Mouse (Mus musculus) fibroblast of lung, adult 2 months (primary cell): Measurements from ENCODE around the gene Shisal1.

Source experiments
- DNase-seq: peaks from one replicate; pipeline ENCODE4 v3.0.0-alpha.2; 2011; ENCODE audit warnings: low read depth

Gene Shisal1

GRCm38 (mm10) chr15:84425733-84426132 is 21.2 kb downstream of the Shisal1 start:
- no peak for DNase-seq

- DNase-seq = no peak
Measured at GRCm38 (mm10) chr15:84423781-84424180, 23.1 kb downstream of the Shisal1 start.

- no peak for DNase-seq
Measured at GRCm38 (mm10) chr15:84418266-84418610, 28.7 kb downstream of the Shisal1 start.

GRCm38 (mm10) chr15:84417592-84418265 is 29.2 kb downstream of the Shisal1 start:
- no peak for DNase-seq

DNA sequence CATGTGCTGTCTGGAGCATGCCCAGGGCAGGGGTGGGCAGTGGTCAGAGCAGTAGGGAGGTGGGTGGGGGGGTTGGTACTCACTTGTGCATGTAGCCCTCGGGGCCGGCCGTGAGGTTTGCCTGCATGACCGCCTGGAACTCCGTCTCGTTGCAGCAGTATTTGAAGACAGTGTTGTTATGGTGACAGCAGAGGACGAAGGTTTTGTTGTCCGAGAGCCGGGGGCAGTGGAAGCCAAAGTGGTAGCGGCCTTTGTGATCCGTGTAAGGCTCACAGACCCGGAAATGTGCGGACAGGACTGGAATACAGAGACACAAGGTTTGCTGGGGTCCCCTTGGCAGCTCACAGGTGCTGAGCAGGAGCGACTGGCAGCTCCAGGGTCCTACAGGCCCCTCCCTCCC is 29.9 kb downstream of the Shisal1 start:
- DNase-seq = no peak

GRCm38 (mm10) chr15:84414040-84414848 is 32.7 kb downstream of the Shisal1 start:
- peak; percentile 27 for DNase-seq

- peak; percentile 96 for DNase-seq
Measured at GRCm38 (mm10) chr15:84412409-84412808, 34.5 kb downstream of the Shisal1 start.

DNA sequence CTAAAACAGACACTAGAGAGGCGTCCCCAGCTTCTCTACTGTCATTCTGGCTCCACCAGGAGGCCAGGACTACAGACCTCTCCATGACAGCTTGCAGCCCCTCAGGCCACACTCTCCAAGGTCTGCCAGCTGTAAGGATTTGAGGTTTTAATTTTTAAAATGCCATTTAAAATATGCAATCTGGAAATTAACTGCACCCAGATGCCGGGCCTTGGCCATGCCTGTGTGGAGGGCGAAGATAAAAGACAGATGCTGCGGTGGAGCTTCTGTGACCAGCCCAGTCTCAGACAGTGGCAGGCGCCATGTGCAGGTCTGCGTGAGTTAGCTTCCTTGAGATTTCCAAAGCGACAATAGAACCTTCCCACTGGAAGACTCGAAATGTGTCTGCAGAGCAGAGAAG is 36.8 kb downstream of the Shisal1 start:
- no peak for DNase-seq

DNA sequence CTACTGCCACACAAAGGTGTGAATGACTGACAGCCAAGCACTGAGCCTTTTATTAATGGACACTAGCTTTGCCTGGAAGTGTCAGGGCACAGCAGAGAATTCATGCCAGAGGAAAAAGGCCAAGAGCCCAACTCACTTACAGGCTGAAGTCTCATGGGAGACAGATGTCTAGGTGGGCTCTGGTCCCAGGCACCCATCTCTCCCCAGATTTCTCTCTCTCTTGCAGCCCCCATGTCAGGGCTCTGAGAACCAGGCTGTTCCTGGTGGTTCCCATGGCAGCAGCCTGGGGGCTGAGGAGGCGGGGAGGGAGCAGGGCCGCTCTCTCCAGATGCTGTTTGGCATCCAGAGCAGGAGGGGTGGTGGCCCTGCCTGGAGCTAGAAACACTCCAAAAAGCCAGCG is 38.3 kb downstream of the Shisal1 start:
- DNase-seq = no peak

GRCm38 (mm10) chr15:84405759-84406158 is 41.1 kb downstream of the Shisal1 start:
- no peak for DNase-seq

DNA sequence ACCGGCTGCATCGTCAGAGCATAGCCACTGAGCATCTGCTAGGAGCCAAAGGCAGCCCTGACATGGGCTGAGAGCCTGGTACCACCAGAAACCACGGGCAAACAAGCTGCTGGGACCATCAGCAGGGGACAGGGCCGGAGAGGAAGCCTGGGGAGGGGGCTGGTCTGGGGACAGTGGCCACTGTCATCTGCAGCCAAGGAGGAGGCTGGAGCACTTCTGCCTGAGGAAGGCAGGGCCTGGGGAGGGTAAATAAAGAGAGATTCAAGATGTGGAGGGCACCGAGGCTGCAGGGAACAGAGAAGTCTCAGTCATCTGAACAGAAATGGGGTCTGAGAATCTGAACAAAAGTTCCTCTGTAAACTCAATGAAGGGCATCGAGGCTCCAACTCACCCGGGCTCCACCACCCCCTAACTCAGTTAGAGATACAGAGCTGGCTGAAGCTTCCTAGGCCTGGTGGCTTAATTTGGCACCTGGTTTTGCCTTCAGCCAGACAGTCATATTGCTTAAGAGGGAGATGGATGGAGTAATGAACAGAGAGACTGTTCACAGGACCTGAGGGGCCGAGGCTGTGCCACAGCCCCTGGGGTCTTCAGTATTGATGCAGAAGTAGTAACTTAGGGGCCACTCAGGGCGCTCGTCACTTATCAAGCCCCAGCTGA is 43.3 kb downstream of the Shisal1 start:
- DNase-seq = no peak

- no peak for DNase-seq
Measured at GRCm38 (mm10) chr15:84398617-84399016, 48.3 kb downstream of the Shisal1 start.

DNA sequence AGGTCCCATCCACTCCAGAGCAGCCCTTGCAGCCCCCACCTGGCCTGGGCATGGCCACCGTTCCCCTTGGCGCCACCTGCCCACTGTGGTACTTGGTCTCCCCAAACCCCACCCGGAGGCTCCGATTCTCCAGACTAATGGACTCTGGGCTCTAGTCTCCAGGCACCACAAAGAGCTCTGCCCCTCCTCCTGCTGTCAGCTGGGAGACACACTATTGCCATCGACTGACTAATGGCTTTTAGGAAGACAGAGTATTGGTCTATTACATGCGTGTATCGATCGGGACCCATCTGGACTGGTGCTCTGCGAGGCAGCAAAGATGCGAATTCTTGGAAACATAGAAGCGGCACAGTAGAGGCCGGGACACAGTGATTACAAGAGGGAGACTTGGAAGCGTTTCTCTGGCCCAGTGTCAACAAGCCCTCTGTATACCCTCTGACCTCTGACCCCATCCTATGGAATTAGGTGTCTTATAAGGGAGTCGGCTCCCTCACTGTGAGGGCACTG is 49.2 kb downstream of the Shisal1 start:
- DNase-seq = no peak

DNA sequence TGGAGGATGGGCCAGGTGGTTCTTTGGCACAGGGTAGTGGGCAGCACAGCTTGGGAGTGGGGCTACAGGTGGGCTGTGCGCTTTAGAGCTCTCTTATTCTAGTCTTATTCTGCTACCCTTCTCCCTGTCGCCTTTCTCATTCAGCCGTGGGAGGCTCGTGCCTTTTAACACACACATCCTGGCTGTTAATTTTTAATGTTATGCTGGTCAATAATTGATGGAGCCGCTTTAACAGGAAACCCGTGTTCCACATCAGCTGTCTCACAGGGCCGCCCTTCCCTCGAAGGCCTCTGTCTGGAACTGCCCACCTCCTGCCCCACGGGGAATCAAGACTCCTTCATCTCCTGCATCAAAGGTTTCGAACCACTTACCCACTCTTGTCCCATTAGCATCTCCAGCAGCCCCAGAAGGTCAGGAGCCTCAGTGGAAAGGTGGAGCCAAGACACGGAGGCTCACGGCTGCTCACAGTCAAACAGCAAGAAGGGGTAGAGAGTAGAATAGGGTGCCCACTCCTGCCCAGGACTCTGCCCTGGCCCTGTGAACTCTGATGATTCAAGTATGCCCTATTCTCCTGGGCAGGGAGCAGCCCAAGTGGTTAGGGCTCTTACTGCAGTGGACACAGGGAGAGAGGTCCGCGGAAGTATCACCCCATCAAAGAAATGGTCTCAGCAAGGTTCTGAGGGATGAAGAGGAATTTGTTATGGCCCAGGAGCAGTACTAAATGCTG is 51.4 kb downstream of the Shisal1 start:
- no peak for DNase-seq

DNA sequence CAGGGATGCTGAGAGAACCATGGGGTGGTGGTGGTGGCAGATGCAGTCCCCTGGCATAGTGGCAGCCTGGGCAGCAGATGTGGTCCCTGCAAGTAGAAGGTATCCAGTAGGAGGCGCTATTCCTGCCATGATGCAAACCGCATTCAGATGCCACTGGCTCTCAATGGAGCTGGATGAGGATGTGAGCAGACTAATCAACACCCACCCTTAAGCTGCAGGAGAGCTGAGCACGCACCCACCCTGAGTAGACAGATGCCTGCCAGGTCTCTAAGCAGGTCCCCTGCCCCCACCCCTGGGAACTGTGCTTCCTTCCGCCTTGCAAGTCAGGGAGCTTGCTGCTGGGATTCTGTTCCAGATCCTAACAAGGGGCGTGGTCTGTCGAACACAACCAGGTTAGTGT is 53.6 kb downstream of the Shisal1 start:
- no peak for DNase-seq

GRCm38 (mm10) chr15:84392840-84393239 is 54.1 kb downstream of the Shisal1 start:
- no peak for DNase-seq

DNA sequence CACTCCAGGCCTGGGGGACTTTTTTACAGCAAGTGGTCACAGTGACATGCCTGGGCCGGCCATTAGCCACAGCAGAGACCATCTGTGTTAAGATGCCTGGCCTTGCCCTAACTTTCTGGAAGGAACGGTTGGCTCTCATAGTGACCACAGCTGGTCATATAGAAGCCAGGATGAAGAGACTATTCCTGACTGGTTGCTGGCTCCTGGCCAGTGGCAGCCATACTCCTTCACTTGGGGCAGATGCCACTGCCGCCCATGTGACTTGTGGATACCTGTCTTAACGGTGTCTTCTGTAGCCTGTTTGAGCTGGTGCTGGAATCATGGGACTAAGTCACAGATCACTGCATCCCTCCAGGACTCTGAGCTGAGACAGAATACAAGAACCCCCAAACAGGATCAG is 54.8 kb downstream of the Shisal1 start:
- DNase-seq = no peak

DNA sequence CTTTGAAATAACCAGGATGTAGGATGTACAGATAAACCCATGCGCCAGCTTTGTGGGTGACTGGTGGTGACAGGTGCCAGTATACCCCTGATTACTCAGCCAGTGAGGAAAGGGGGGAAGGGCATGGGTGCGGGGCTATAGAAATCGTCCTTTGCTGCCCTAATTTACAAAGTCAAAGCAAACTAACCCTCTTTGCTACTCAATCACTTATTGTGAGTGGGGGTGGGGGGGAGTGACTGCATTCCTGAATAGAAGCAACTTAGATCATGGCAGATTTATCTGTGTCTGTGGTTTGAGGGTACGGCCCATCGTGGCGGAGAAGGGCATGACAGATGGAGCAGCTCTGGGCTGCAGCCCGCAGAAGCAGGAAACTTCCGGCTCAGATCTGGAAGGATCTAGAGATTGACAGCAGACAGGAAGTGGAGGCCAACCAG is 58.2 kb downstream of the Shisal1 start:
- DNase-seq = no peak

GRCm38 (mm10) chr15:84385995-84386565 is 60.8 kb downstream of the Shisal1 start:
- no peak for DNase-seq

DNA sequence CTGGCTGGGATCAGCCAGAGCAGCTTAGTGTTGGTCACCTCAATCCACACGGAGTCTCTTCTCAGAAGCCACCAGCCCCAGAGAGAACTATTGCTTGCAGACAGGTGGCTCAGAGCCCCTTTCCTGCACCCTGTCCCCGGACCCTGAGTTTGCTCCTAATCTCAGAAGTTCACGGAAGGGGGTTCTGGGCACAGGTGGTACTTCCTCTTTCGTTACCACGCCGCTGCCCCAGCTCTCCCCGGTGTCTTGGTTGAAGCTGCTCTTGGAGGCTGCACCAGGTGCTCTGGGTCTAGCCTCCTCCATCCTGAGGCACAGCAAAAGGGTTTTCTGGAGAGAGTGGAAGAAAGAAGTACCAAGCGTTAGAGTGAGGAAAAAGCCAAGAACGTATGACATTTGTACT is 62.8 kb downstream of the Shisal1 start:
- no peak for DNase-seq

- no peak for DNase-seq
Measured at GRCm38 (mm10) chr15:84380181-84380580, 66.7 kb downstream of the Shisal1 start.

GRCm38 (mm10) chr15:84378734-84379133 is 68.2 kb downstream of the Shisal1 start:
- DNase-seq = no peak
